Mouse (Mus musculus) bone marrow macrophage, adult 2 months (primary cell): Measurements from ENCODE around the gene Kcna1.

Experiments
- CTCF ChIP-seq: IDR thresholded peaks from 2 replicates; pipeline ENCODE4 v1.5.1; 2012; ENCODE audit warnings: low read depth, mild to moderate bottlenecking, low read length, moderate library complexity
- POLR2A ChIP-seq: IDR thresholded peaks from 2 replicates; pipeline ENCODE4 v1.6.1; 2012; ENCODE audit warnings: mild to moderate bottlenecking, low read depth, low read length, borderline replicate concordance

- TF ChIP-seq CTCF (no peak), POLR2A (no peak)
These were observed 7.4 kb upstream of the Kcna1 start for GRCm38 (mm10) chr6:126653561-126653960.
